Mouse (Mus musculus): ENCODE data around the gene Rab22a. TPM values are rescaled to one million over a fixed set of nuclear protein-coding genes. Genes with fewer than 3 reads are reported as not detected.

The Rab22a gene
- polyA plus RNA-seq, 1 experiment from 2014 or later = 33.5 TPM

DNA sequence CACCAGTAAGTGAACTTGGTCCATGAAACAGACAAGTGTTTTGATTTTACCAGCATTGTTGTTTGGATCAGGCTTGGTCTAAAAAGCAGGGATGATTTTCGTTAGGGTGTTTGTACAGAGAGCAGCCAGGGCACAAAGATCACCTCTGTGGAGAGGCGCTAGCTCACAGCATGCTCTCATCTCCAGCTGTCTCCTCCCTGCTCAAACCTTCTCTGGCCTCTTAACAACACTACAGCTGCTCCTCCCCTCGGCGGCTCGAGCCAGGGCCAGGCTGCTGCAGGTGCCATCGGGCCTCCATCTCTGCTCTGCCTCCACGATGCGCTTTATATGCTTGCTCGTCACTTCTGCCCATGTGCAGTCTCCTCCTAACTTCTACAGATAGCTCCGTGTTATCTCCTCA is 23.2 kb downstream of the Rab22a start:
- Histone ChIP-seq H3K27me3 (ENCODE audit: control insufficient read depth, insufficient read depth, low read depth, low read length) (no peaks in the 10 kb centered on the region), H3K9ac (ENCODE audit: low read depth, low read length) (no peak overlapping the region), H3K27ac (ENCODE audit: low read length) (no peak overlapping the region), H3K9me3 (replicated peaks; ENCODE audit: control insufficient read depth, low read length, poor library complexity, severe bottlenecking) (no peaks in the 10 kb centered on the region), H3K4me1 (ENCODE audit: control insufficient read depth, insufficient read depth, low read length) (no peaks in the 10 kb centered on the region), H3K36me3 (ENCODE audit: control insufficient read depth, insufficient read depth, low read length) (no peaks in the 10 kb centered on the region), H3K4me3 (ENCODE audit: low read depth, low read length) (no peak overlapping the region), H3K4me2 (ENCODE audit: low read length) (no peak overlapping the region)
- 57% methylated on average over 10 of the region's 10 CpGs for WGBS
- no peak for ATAC-seq

DNA sequence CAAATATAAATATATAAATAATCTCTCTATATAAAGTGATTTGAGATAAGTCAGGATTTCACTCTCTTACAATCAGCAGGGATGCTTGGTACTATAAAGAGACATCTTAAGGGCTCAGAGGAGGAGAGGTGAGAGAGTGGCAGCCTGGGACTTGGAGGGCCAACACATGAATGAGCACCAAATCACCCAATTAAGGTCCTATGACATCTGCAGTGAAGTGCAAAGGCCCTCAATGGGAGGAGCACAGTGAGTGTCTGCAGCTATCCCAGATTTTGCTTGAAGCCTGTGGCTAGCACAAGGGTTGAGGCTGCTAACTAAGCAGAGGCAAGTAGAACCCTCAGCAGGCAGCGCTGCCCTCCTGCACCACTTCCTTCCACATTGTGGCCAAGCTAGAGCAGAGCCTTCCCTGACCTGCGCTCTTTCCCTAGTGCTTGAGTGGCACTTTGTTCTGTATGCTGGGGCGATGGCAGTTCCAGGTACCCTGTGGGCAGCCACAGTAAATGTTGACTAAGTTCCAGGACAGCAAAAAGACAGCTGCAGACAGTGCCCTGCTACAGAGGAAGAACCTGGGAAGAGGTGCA is 26.3 kb downstream of the Rab22a start:
- H3K4me1 ChIP-seq (ENCODE audit: control insufficient read depth, insufficient read depth, low read length) = no peaks in the 10 kb centered on the region
- H3K27ac ChIP-seq (ENCODE audit: low read length) = no peak overlapping the region
- H3K27me3 ChIP-seq (ENCODE audit: control insufficient read depth, insufficient read depth, low read depth, low read length) = no peaks in the 10 kb centered on the region
- ATAC-seq = no peak
- H3K4me2 ChIP-seq (ENCODE audit: low read length) = no peak overlapping the region
- H3K9ac ChIP-seq (ENCODE audit: low read depth, low read length) = no peak overlapping the region
- H3K4me3 ChIP-seq (ENCODE audit: low read depth, low read length) = no peak overlapping the region
- H3K9me3 ChIP-seq (replicated peaks; ENCODE audit: control insufficient read depth, low read length, poor library complexity, severe bottlenecking) = no peaks in the 10 kb centered on the region
- 95% methylated on average over 3 of the region's 3 CpGs for WGBS
- H3K36me3 ChIP-seq (ENCODE audit: control insufficient read depth, insufficient read depth, low read length) = 0 out of 2 replicates have a peak, but pooled peaks cover 2% of the 10 kb centered on the region

GRCm38 (mm10) chr2:173687363-173687762 is 27.8 kb downstream of the Rab22a start:
- H3K27me3 ChIP-seq (ENCODE audit: control insufficient read depth, insufficient read depth, low read depth, low read length) = no peaks in the 10 kb centered on the region

GRCm38 (mm10) chr2:173689835-173690234 is 30.3 kb downstream of the Rab22a start:
- H3K9me3 ChIP-seq (replicated peaks; ENCODE audit: control insufficient read depth, low read length, poor library complexity, severe bottlenecking) = no peaks in the 10 kb centered on the region
- no peak overlapping the region for H3K4me3 ChIP-seq (ENCODE audit: low read depth, low read length)
- ATAC-seq = no peak
- H3K4me2 ChIP-seq (ENCODE audit: low read length) = no peak overlapping the region
- H3K36me3 ChIP-seq (ENCODE audit: control insufficient read depth, insufficient read depth, low read length) = 0 out of 2 replicates have a peak, but pooled peaks cover 2% of the 10 kb centered on the region
- no peaks in the 10 kb centered on the region for H3K4me1 ChIP-seq (ENCODE audit: control insufficient read depth, insufficient read depth, low read length)
- H3K27me3 ChIP-seq (ENCODE audit: control insufficient read depth, insufficient read depth, low read depth, low read length) = no peaks in the 10 kb centered on the region
- no peak overlapping the region for H3K9ac ChIP-seq (ENCODE audit: low read depth, low read length)
- no peak overlapping the region for H3K27ac ChIP-seq (ENCODE audit: low read length)

More at GRCm38 (mm10) chr2:173687363-173687762, 27.8 kb downstream of the Rab22a start:
- no peak overlapping the region for H3K27ac ChIP-seq (ENCODE audit: low read length)
- H3K9me3 ChIP-seq (replicated peaks; ENCODE audit: control insufficient read depth, low read length, poor library complexity, severe bottlenecking) = no peaks in the 10 kb centered on the region
- H3K4me2 ChIP-seq (ENCODE audit: low read length) = no peak overlapping the region
- H3K4me3 ChIP-seq (ENCODE audit: low read depth, low read length) = no peak overlapping the region
- whole genome bisulfite sequencing = 90% methylated on average over 5 of the region's 5 CpGs
- H3K4me1 ChIP-seq (ENCODE audit: control insufficient read depth, insufficient read depth, low read length) = no peaks in the 10 kb centered on the region
- 0 out of 2 replicates have a peak, but pooled peaks cover 2% of the 10 kb centered on the region for H3K36me3 ChIP-seq (ENCODE audit: control insufficient read depth, insufficient read depth, low read length)
- ATAC-seq = no peak
- H3K9ac ChIP-seq (ENCODE audit: low read depth, low read length) = no peak overlapping the region

DNA sequence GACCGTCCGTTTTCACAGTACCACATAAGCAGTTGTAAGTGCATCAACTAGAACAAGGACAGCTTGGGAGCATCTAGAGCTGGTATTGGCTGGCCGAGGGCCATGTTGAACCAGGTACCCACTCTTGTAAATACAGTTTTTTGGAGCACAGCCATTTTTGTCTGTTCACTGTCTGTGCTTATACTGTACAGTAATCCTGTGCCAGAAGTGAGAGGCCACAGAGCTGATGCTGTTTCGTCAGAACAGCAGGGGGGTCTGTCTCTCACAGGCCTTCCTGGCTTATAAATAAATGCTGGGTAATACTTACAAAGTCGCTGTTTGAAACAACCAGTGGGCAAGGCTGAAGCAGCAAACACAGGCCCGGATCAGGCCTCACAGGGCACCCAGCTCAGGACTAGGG is 32.2 kb downstream of the Rab22a start:
- Histone ChIP-seq H3K9me3 (replicated peaks; ENCODE audit: control insufficient read depth, low read length, poor library complexity, severe bottlenecking) (no peaks in the 10 kb centered on the region), H3K4me3 (ENCODE audit: low read depth, low read length) (no peak overlapping the region), H3K27ac (ENCODE audit: low read length) (no peak overlapping the region), H3K4me1 (ENCODE audit: control insufficient read depth, insufficient read depth, low read length) (no peaks in the 10 kb centered on the region), H3K27me3 (ENCODE audit: control insufficient read depth, insufficient read depth, low read depth, low read length) (no peaks in the 10 kb centered on the region), H3K36me3 (ENCODE audit: control insufficient read depth, insufficient read depth, low read length) (peaks cover 6% of the 10 kb centered on the region; the same call in 1 of the 2 replicates), H3K9ac (ENCODE audit: low read depth, low read length) (no peak overlapping the region), H3K4me2 (ENCODE audit: low read length) (no peak overlapping the region)
- ATAC-seq = no peak
- WGBS = 88% methylated on average over 6 of the region's 6 CpGs

- Histone ChIP-seq H3K4me3 (ENCODE audit: low read depth, low read length) (no peak overlapping the region), H3K9ac (ENCODE audit: low read depth, low read length) (no peak overlapping the region), H3K4me2 (ENCODE audit: low read length) (no peak overlapping the region), H3K4me1 (ENCODE audit: control insufficient read depth, insufficient read depth, low read length) (no peaks in the 10 kb centered on the region), H3K27ac (ENCODE audit: low read length) (no peak overlapping the region), H3K27me3 (ENCODE audit: control insufficient read depth, insufficient read depth, low read depth, low read length) (no peaks in the 10 kb centered on the region), H3K9me3 (replicated peaks; ENCODE audit: control insufficient read depth, low read length, poor library complexity, severe bottlenecking) (no peaks in the 10 kb centered on the region), H3K36me3 (ENCODE audit: control insufficient read depth, insufficient read depth, low read length) (peaks cover 6% of the 10 kb centered on the region; the same call in 1 of the 2 replicates)
- ATAC-seq = no peak
- WGBS = 77% methylated on average over 2 of the region's 2 CpGs
Measured at GRCm38 (mm10) chr2:173692693-173693092, 33.1 kb downstream of the Rab22a start.

GRCm38 (mm10) chr2:173698850-173699249 is 39.3 kb downstream of the Rab22a start:
- 87% methylated on average over 3 of the region's 3 CpGs for WGBS
- H3K9ac ChIP-seq (ENCODE audit: low read depth, low read length) = no peak overlapping the region
- H3K4me3 ChIP-seq (ENCODE audit: low read depth, low read length) = no peak overlapping the region
- H3K4me1 ChIP-seq (ENCODE audit: control insufficient read depth, insufficient read depth, low read length) = 0 out of 2 replicates have a peak, but pooled peaks cover 2% of the 10 kb centered on the region
- no peaks in the 10 kb centered on the region for H3K9me3 ChIP-seq (replicated peaks; ENCODE audit: control insufficient read depth, low read length, poor library complexity, severe bottlenecking)
- ATAC-seq = no peak
- H3K27ac ChIP-seq (ENCODE audit: low read length) = no peak overlapping the region
- no peak overlapping the region for H3K4me2 ChIP-seq (ENCODE audit: low read length)
- no peaks in the 10 kb centered on the region for H3K27me3 ChIP-seq (ENCODE audit: control insufficient read depth, insufficient read depth, low read depth, low read length)
- H3K36me3 ChIP-seq (ENCODE audit: control insufficient read depth, insufficient read depth, low read length) = peaks cover 13% of the 10 kb centered on the region; the same call in 1 of the 2 replicates

DNA sequence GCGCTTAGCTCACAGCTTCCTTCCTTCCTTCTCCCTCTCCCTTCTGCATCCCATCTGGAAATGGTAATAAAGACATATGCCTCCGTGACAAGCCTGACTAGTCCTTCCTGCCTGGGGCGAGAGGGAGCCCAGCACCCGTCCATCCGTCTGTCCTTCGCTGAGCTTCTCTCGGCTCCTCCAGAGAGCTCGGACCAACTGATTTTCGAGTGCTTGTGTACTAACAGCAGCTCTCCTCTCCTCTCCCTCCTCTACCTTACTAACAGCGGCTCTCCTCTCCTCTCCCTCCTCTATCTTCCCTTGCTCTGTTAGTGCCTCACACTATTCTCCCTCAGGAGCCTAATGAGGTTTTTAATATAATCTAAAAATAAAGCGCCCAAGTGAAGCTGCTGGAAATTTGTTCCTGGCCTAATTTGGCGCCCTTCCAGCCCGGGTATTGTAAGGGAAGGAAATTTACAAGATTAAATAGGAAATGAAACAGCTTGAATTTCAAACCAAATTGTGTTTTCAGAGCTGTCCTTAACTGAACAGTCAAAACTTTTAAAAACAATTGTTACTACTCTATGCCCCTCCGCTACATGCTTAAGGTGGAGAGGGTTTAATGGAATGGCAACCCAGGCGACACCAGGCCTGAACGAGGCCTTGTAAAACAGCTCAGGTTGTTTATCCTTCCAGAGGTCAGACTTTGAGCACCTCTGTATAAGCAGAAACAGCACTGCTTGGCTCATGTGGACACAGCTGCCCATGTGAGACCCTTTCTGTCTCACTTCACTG is 42.7 kb downstream of the Rab22a start:
- Histone ChIP-seq H3K27me3 (ENCODE audit: control insufficient read depth, insufficient read depth, low read depth, low read length) (no peaks in the 10 kb centered on the region), H3K4me1 (ENCODE audit: control insufficient read depth, insufficient read depth, low read length) (0 out of 2 replicates have a peak, but pooled peaks cover 2% of the 10 kb centered on the region), H3K36me3 (ENCODE audit: control insufficient read depth, insufficient read depth, low read length) (peaks cover 9% of the 10 kb centered on the region; the same call in 1 of the 2 replicates), H3K9me3 (replicated peaks; ENCODE audit: control insufficient read depth, low read length, poor library complexity, severe bottlenecking) (no peaks in the 10 kb centered on the region), H3K4me3 (ENCODE audit: low read depth, low read length) (no peak overlapping the region), H3K4me2 (ENCODE audit: low read length) (no peak overlapping the region), H3K27ac (ENCODE audit: low read length) (no peak overlapping the region), H3K9ac (ENCODE audit: low read depth, low read length) (no peak overlapping the region)
- WGBS = 77% methylated on average over 16 of the region's 16 CpGs
- ATAC-seq = no peak

- H3K36me3 ChIP-seq (ENCODE audit: control insufficient read depth, insufficient read depth, low read length) = peaks cover 9% of the 10 kb centered on the region; the same call in 1 of the 2 replicates
- no peaks in the 10 kb centered on the region for H3K27me3 ChIP-seq (ENCODE audit: control insufficient read depth, insufficient read depth, low read depth, low read length)
- H3K4me3 ChIP-seq (ENCODE audit: low read depth, low read length) = no peak overlapping the region
- H3K9me3 ChIP-seq (replicated peaks; ENCODE audit: control insufficient read depth, low read length, poor library complexity, severe bottlenecking) = no peaks in the 10 kb centered on the region
- 0 out of 2 replicates have a peak, but pooled peaks cover 2% of the 10 kb centered on the region for H3K4me1 ChIP-seq (ENCODE audit: control insufficient read depth, insufficient read depth, low read length)
- WGBS = 93% methylated on average over 12 of the region's 12 CpGs
- H3K27ac ChIP-seq (ENCODE audit: low read length) = no peak overlapping the region
- ATAC-seq = no peak
- no peak overlapping the region for H3K4me2 ChIP-seq (ENCODE audit: low read length)
- H3K9ac ChIP-seq (ENCODE audit: low read depth, low read length) = no peak overlapping the region
Measured at GRCm38 (mm10) chr2:173702867-173703237, 43.3 kb downstream of the Rab22a start.

All from midbrain, embryonic 16.5 days (tissue).